26 mouse cellular contexts compared by ENCODE assay signal in genomic region chr15:102353986-102354385, GRCm38 (mm10). TPM values are rescaled to one million over a fixed set of nuclear protein-coding genes. Genes with fewer than 3 reads are reported as not detected.
A peak's percentile ranks its signal among the peaks of the same experiment; 100 is the strongest.
DNase-seq lines count a peak whose midpoint lies in the region; ATAC-seq and TF ChIP-seq lines count a peak whose summit lies in the region.
"Had no signal": no experiment of that assay in that cellular context is flagged by ENCODE, and none has a peak within 500 bp of the region (broad histone marks: within the 10 kb centered on the region; RNA-seq: fewer than 3 reads in every experiment).

No protein-coding gene starts in this region.

- DNase-seq in embryonic facial prominence, embryonic 11.5 days (ENCODE audit: low spot score), result peak; percentile 33
- no peak for DNase-seq in embryonic facial prominence, embryonic 10.5 days (ENCODE audit: low spot score)
- DNase-seq in layer of hippocampus, adult 2 months (ENCODE audit: low spot score in 2 of 2), result no peak
- DNase-seq in layer of hippocampus, postnatal 10 days (ENCODE audit: low spot score in 2 of 2), result no peak
- DNase-seq in 416B (ENCODE audit: low read depth) (peak; percentile 53), R1 (ENCODE audit: low read depth, low spot score) (peak; percentile 52)
- DNase-seq in adrenal gland, postnatal 36 days, result no peak
- DNase-seq: adrenal gland, postnatal 10 days; B cell, adult 2 months; cerebellum, adult 8-10 months; cerebellum, postnatal 36 days; heart, postnatal 10 days; kidney, adult 8-10 months; kidney, postnatal 14 days; layer of hippocampus, postnatal 36 days; liver, embryonic 13.5 days; right cerebral cortex, postnatal 14 days; spleen, adult 18-20 months; thymus, postnatal 14 days had no signal

- no peak overlapping the region for H3K27ac ChIP-seq in embryonic facial prominence, embryonic 11.5 days (replicated peaks; ENCODE audit: low read depth, low read length)
- no peak overlapping the region for H3K27ac ChIP-seq in embryonic facial prominence, embryonic 10.5 days (replicated peaks)
- H3K27ac ChIP-seq in layer of hippocampus, adult 2 months, result no peak overlapping the region
- H3K27ac ChIP-seq: forebrain, embryonic 13.5 days; liver, embryonic 13.5 days had no signal

- H3K4me2 ChIP-seq in embryonic facial prominence, embryonic 11.5 days (ENCODE audit: low read depth, low read length), result no peak overlapping the region

- H3K9ac ChIP-seq in embryonic facial prominence, embryonic 11.5 days (replicated peaks; ENCODE audit: low read length), result no peak overlapping the region
- H3K9ac ChIP-seq: limb, embryonic 13.5 days; liver, embryonic 13.5 days had no signal

- 78% methylated on average over 2 of the region's 2 CpGs for WGBS in embryonic facial prominence, embryonic 11.5 days
- WGBS in embryonic facial prominence, embryonic 10.5 days, result 80% methylated on average over 2 of the region's 2 CpGs

- H3K4me1 ChIP-seq in embryonic facial prominence, embryonic 11.5 days (ENCODE audit: control insufficient read depth, insufficient read depth, low read length), result peaks cover 15% of the 10 kb centered on the region
- peaks cover 61% of the 10 kb centered on the region for H3K4me1 ChIP-seq in embryonic facial prominence, embryonic 10.5 days

- no peaks in the 10 kb centered on the region for H3K9me3 ChIP-seq in embryonic facial prominence, embryonic 11.5 days (replicated peaks; ENCODE audit: control insufficient read depth, low read length)
- no peaks in the 10 kb centered on the region for H3K9me3 ChIP-seq in embryonic facial prominence, embryonic 10.5 days
- H3K9me3 ChIP-seq: forebrain, embryonic 13.5 days; heart, embryonic 12.5 days; limb, embryonic 13.5 days; liver, embryonic 13.5 days had no signal

- TF ChIP-seq CTCF in layer of hippocampus, adult 2 months (conservative IDR thresholded peaks at IDR 0.05), result peak; percentile 49

- ATAC-seq in embryonic facial prominence, embryonic 11.5 days (replicated peaks; ENCODE audit: insufficient number of reproducible peaks, low FRiP score, low TSS enrichment, low read depth), result no peak
- ATAC-seq: forebrain, embryonic 13.5 days had no signal

- H3K36me3 ChIP-seq in embryonic facial prominence, embryonic 11.5 days (replicated peaks; ENCODE audit: control insufficient read depth, insufficient read depth, low read depth, low read length), result no peaks in the 10 kb centered on the region
- H3K36me3 ChIP-seq in embryonic facial prominence, embryonic 10.5 days (replicated peaks), result peaks cover under 1% of the 10 kb centered on the region; the same call in 1 of the 2 replicates
- H3K36me3 ChIP-seq: heart, embryonic 12.5 days; liver, embryonic 13.5 days had no signal

- peaks cover 9% of the 10 kb centered on the region; the same call in 1 of the 2 replicates for H3K27me3 ChIP-seq in embryonic facial prominence, embryonic 11.5 days (ENCODE audit: control insufficient read depth, insufficient read depth, low read length)
- peaks cover 31% of the 10 kb centered on the region for H3K27me3 ChIP-seq in embryonic facial prominence, embryonic 10.5 days (replicated peaks; ENCODE audit: low read depth, poor library complexity, severe bottlenecking)

- no peak overlapping the region for H3K4me3 ChIP-seq in embryonic facial prominence, embryonic 11.5 days (ENCODE audit: low read depth, low read length)
- H3K4me3 ChIP-seq in embryonic facial prominence, embryonic 10.5 days, result no peak overlapping the region
- H3K4me3 ChIP-seq in layer of hippocampus, adult 2 months, result no peak overlapping the region
- H3K4me3 ChIP-seq: forebrain, embryonic 13.5 days had no signal

RNA-seq across cellular contexts. Expression of gene Aaas, which starts 3.4 kb away (rescaled TPM):
- 98.3 and 102 TPM in 2 replicates for polyA plus RNA-seq in embryonic facial prominence, embryonic 11.5 days (2014; fragmentation: Nextera tagmentation; extraction: Ambion mirVana)
- polyA plus RNA-seq in embryonic facial prominence, embryonic 10.5 days (2016; fragmentation: Nextera tagmentation; extraction: Ambion mirVana), result 135 and 137 TPM in 2 replicates
- total RNA-seq in layer of hippocampus, adult 2 months (2021), result 10 to 100 TPM; 24.5 to 26.5 TPM
- 10 to 100 TPM; 23.2 to 26.3 TPM for total RNA-seq in layer of hippocampus, postnatal 10 days (2021)
- total RNA-seq in adrenal gland, postnatal 36 days (2021), result 10 to 100 TPM; 13.7 to 16.2 TPM

RNA-seq across cellular contexts. Expression of gene Sp7, which starts 13.0 kb away (rescaled TPM):
- 2.4 and 3.0 TPM in 2 replicates for polyA plus RNA-seq in embryonic facial prominence, embryonic 11.5 days (2014; fragmentation: Nextera tagmentation; extraction: Ambion mirVana)
- polyA plus RNA-seq in embryonic facial prominence, embryonic 10.5 days (2016; fragmentation: Nextera tagmentation; extraction: Ambion mirVana), result 1.4 and 1.7 TPM in 2 replicates
- under 1 TPM; 0.32 to 0.49 TPM for total RNA-seq in layer of hippocampus, adult 2 months (2021)
- under 1 TPM; 0.18 to 0.27 TPM for total RNA-seq in layer of hippocampus, postnatal 10 days (2021)
- under 1 TPM in 1 of 2 experiments, not detected in 1; 0.16 TPM for total RNA-seq in adrenal gland, postnatal 36 days (2021)
- total RNA-seq: CH12.LX; gastrocnemius, adult 8-10 months; granulocyte monocyte progenitor cell, adult 5-6 weeks; heart, postnatal 10 days; MEL had no signal

RNA-seq across cellular contexts. Expression of gene Myg1, which starts 22.5 kb away (rescaled TPM):
- 101 and 103 TPM in 2 replicates for polyA plus RNA-seq in embryonic facial prominence, embryonic 11.5 days (2014; fragmentation: Nextera tagmentation; extraction: Ambion mirVana)
- 123 and 126 TPM in 2 replicates for polyA plus RNA-seq in embryonic facial prominence, embryonic 10.5 days (2016; fragmentation: Nextera tagmentation; extraction: Ambion mirVana)
- 10 to 100 TPM; 61.0 to 70.2 TPM for total RNA-seq in layer of hippocampus, adult 2 months (2021)
- 10 to 100 TPM; 61.8 to 62.8 TPM for total RNA-seq in layer of hippocampus, postnatal 10 days (2021)
- 10 to 100 TPM; 59.0 to 59.1 TPM for total RNA-seq in adrenal gland, postnatal 36 days (2021)

RNA-seq across cellular contexts. Expression of gene Pfdn5, which starts 28.1 kb away (rescaled TPM):
- polyA plus RNA-seq in embryonic facial prominence, embryonic 11.5 days (2014; fragmentation: Nextera tagmentation; extraction: Ambion mirVana), result 453 and 469 TPM in 2 replicates
- polyA plus RNA-seq in embryonic facial prominence, embryonic 10.5 days (2016; fragmentation: Nextera tagmentation; extraction: Ambion mirVana), result 353 and 356 TPM in 2 replicates
- 100 to 1,000 TPM; 433 to 437 TPM for total RNA-seq in layer of hippocampus, adult 2 months (2021)
- total RNA-seq in layer of hippocampus, postnatal 10 days (2021), result 100 to 1,000 TPM; 379 to 390 TPM
- 100 to 1,000 TPM; 420 TPM for total RNA-seq in adrenal gland, postnatal 36 days (2021)

RNA-seq across cellular contexts. Expression of gene Sp1, which starts 52.0 kb away (rescaled TPM):
- polyA plus RNA-seq in embryonic facial prominence, embryonic 11.5 days (2014; fragmentation: Nextera tagmentation; extraction: Ambion mirVana), result 12.8 and 13.9 TPM in 2 replicates
- polyA plus RNA-seq in embryonic facial prominence, embryonic 10.5 days (2016; fragmentation: Nextera tagmentation; extraction: Ambion mirVana), result 9.9 and 10.6 TPM in 2 replicates
- total RNA-seq in layer of hippocampus, adult 2 months (2021), result 10 to 100 TPM; 23.1 to 33.0 TPM
- 10 to 100 TPM; 26.2 to 27.6 TPM for total RNA-seq in layer of hippocampus, postnatal 10 days (2021)
- total RNA-seq in adrenal gland, postnatal 36 days (2021), result 10 to 100 TPM; 78.9 to 79.7 TPM

Comparison
In these comparisons a context has a peak if more than half of its experiments do, and no peak if none do; other contexts are left out.
1. DNase-seq: peak in embryonic facial prominence, embryonic 11.5 days (single experiment), 416B (single experiment) and R1 (single experiment); none in embryonic facial prominence, embryonic 10.5 days (single experiment), layer of hippocampus, adult 2 months (0 of 2), layer of hippocampus, postnatal 10 days (0 of 2) and adrenal gland, postnatal 36 days (0 of 2).